Mouse (Mus musculus): Measurements from ENCODE around the gene Cdca5. TPM values are rescaled to one million over a fixed set of nuclear protein-coding genes. Genes with fewer than 3 reads are reported as not detected.
"Not testable (repeated sequence)": the region's sequence is repeated elsewhere in the genome, so short reads cannot be mapped to it uniquely, and the experiment has no call there.

Cdca5 gene
- polyA plus RNA-seq, 1 experiment from 2014 or later: 50.8 TPM

DNA sequence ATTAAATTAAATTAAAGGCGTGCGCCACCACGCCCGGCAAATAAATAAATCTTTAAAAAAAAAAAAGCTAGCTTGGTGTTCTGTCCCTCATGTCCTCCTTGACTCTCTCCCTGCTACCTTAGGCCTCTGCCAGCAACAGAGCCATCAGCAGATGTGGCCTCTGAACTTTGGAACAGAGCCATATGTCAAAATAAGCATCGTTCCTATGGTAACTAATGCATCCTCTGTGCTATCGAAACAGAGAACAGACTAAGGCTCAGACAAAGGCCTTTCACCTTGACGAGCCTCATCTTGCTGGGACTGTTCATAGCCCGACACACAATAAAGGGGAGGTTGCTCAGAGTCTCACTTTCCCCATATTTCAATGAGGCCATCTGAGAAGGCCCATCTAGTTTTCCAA, 38.5 kb downstream of the Cdca5 start:
- no peak overlapping the region for H3K4me3 ChIP-seq (ENCODE audit: low read depth, low read length)
- H3K4me1 ChIP-seq (replicated peaks; ENCODE audit: control insufficient read depth, insufficient read depth, low read length): peaks cover 3% of the 10 kb centered on the region
- 85% methylated on average over 8 of the region's 8 CpGs for whole genome bisulfite sequencing
- no peak for ATAC-seq (replicated peaks; ENCODE audit: low FRiP score)
- no peak overlapping the region for H3K4me2 ChIP-seq
- H3K9me3 ChIP-seq (ENCODE audit: control insufficient read depth, low read length): no peaks in the 10 kb centered on the region; the same call in 1 of the 2 replicates
- H3K27me3 ChIP-seq (replicated peaks; ENCODE audit: control insufficient read depth, insufficient read depth, low read length): no peaks in the 10 kb centered on the region
- DNase-seq (ENCODE audit: low spot score): no peak
- peaks cover 4% of the 10 kb centered on the region; the same call in 1 of the 2 replicates for H3K36me3 ChIP-seq (ENCODE audit: control insufficient read depth, insufficient read depth, low read length)
- 0 out of 2 replicates have a peak overlapping the region, but pooled peaks have one; percentile 5 for H3K27ac ChIP-seq (ENCODE audit: low read depth, low read length)
- H3K9ac ChIP-seq (ENCODE audit: low read depth, low read length): no peak overlapping the region

- Histone ChIP-seq H3K4me3 (ENCODE audit: low read depth, low read length) (no peak overlapping the region), H3K36me3 (ENCODE audit: control insufficient read depth, insufficient read depth, low read length) (peaks cover 4% of the 10 kb centered on the region; the same call in 1 of the 2 replicates), H3K9ac (ENCODE audit: low read depth, low read length) (no peak overlapping the region), H3K9me3 (ENCODE audit: control insufficient read depth, low read length) (no peaks in the 10 kb centered on the region; the same call in 1 of the 2 replicates), H3K27ac (ENCODE audit: low read depth, low read length) (no peak overlapping the region), H3K27me3 (replicated peaks; ENCODE audit: control insufficient read depth, insufficient read depth, low read length) (no peaks in the 10 kb centered on the region), H3K4me2 (no peak overlapping the region), H3K4me1 (replicated peaks; ENCODE audit: control insufficient read depth, insufficient read depth, low read length) (no peaks in the 10 kb centered on the region; the same call in none of the 2 replicates)
- DNase-seq (ENCODE audit: low spot score) (no peak), ATAC-seq (replicated peaks; ENCODE audit: low FRiP score) (no peak)
- WGBS: 79% methylated on average over 2 of the region's 2 CpGs
Measured at GRCm38 (mm10) chr19:6124898-6125297, 40.1 kb downstream of the Cdca5 start.

DNA sequence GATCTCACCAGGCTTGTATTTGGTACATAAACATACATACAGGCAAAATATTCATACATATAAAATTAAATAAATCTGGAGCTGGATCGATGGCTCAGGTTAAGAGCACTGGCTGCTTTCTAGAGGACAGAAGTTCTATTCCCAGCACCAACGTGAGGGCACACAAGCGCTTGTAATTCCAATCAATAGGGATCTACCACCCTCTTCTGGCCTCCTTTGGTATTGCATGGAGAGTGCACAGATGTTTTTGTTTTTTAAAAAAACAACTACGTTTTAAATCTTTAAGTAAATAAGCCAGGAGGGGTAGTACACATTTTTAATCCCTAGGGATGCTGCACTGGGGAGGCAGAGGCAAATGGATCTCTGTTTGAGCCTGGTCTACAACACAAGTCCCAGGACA, 41.5 kb downstream of the Cdca5 start:
- Histone ChIP-seq H3K36me3 (ENCODE audit: control insufficient read depth, insufficient read depth, low read length) (peaks cover 4% of the 10 kb centered on the region; the same call in 1 of the 2 replicates), H3K27ac (ENCODE audit: low read depth, low read length) (no peak overlapping the region), H3K4me3 (ENCODE audit: low read depth, low read length) (no peak overlapping the region), H3K4me1 (replicated peaks; ENCODE audit: control insufficient read depth, insufficient read depth, low read length) (peaks cover 5% of the 10 kb centered on the region), H3K27me3 (replicated peaks; ENCODE audit: control insufficient read depth, insufficient read depth, low read length) (no peaks in the 10 kb centered on the region), H3K9ac (ENCODE audit: low read depth, low read length) (no peak overlapping the region), H3K9me3 (ENCODE audit: control insufficient read depth, low read length) (no peaks in the 10 kb centered on the region; the same call in 1 of the 2 replicates), H3K4me2 (peak overlapping the region; percentile 66)
- DNase-seq (ENCODE audit: low spot score) (no peak), ATAC-seq (replicated peaks; ENCODE audit: low FRiP score) (no peak)
- WGBS: 19% methylated on average over 4 of the region's 4 CpGs

- peaks cover 9% of the 10 kb centered on the region for H3K4me1 ChIP-seq (replicated peaks; ENCODE audit: control insufficient read depth, insufficient read depth, low read length)
- H3K4me3 ChIP-seq (ENCODE audit: low read depth, low read length): peak overlapping the region; percentile 56
- DNase-seq (ENCODE audit: low spot score): no peak
- no peaks in the 10 kb centered on the region for H3K27me3 ChIP-seq (replicated peaks; ENCODE audit: control insufficient read depth, insufficient read depth, low read length)
- 69% methylated on average over 10 of the region's 10 CpGs for WGBS
- H3K9me3 ChIP-seq (ENCODE audit: control insufficient read depth, low read length): no peaks in the 10 kb centered on the region; the same call in 1 of the 2 replicates
- H3K4me2 ChIP-seq: peak overlapping the region; percentile 66
- ATAC-seq (replicated peaks; ENCODE audit: low FRiP score): no peak
- peak overlapping the region; percentile 71 for H3K9ac ChIP-seq (ENCODE audit: low read depth, low read length)
- peaks cover 4% of the 10 kb centered on the region; the same call in 1 of the 2 replicates for H3K36me3 ChIP-seq (ENCODE audit: control insufficient read depth, insufficient read depth, low read length)
- peak overlapping the region; percentile 86; the same call in 1 of the 2 replicates for H3K27ac ChIP-seq (ENCODE audit: low read depth, low read length)
Measured at GRCm38 (mm10) chr19:6126789-6127580, 42.2 kb downstream of the Cdca5 start.

- no peaks in the 10 kb centered on the region; the same call in 1 of the 2 replicates for H3K9me3 ChIP-seq (ENCODE audit: control insufficient read depth, low read length)
- H3K9ac ChIP-seq (ENCODE audit: low read depth, low read length): peak within 1 kb of the TSS; percentile 71
- peaks cover 15% of the 10 kb centered on the region for H3K4me1 ChIP-seq (replicated peaks; ENCODE audit: control insufficient read depth, insufficient read depth, low read length)
- H3K36me3 ChIP-seq (ENCODE audit: control insufficient read depth, insufficient read depth, low read length): peaks cover 4% of the 10 kb centered on the region; the same call in 1 of the 2 replicates
- peak; percentile 92 for DNase-seq (ENCODE audit: low spot score)
- H3K4me2 ChIP-seq: peak within 1 kb of the TSS; percentile 66
- no peaks in the 10 kb centered on the region for H3K27me3 ChIP-seq (replicated peaks; ENCODE audit: control insufficient read depth, insufficient read depth, low read length)
- peak within 1 kb of the TSS; percentile 56 for H3K4me3 ChIP-seq (ENCODE audit: low read depth, low read length)
- peak within 1 kb of the TSS; percentile 86 for H3K27ac ChIP-seq (ENCODE audit: low read depth, low read length)
- WGBS: under 1% methylated on average over 32 of the region's 32 CpGs
- ATAC-seq (replicated peaks; ENCODE audit: low FRiP score): peak; percentile 85
Measured at GRCm38 (mm10) chr19:6127760-6128341, 43.1 kb downstream of the Cdca5 start, which contains the start of gene Snx15. TSS of gene Snx15 (minus strand) at chr19:6128304.

DNA sequence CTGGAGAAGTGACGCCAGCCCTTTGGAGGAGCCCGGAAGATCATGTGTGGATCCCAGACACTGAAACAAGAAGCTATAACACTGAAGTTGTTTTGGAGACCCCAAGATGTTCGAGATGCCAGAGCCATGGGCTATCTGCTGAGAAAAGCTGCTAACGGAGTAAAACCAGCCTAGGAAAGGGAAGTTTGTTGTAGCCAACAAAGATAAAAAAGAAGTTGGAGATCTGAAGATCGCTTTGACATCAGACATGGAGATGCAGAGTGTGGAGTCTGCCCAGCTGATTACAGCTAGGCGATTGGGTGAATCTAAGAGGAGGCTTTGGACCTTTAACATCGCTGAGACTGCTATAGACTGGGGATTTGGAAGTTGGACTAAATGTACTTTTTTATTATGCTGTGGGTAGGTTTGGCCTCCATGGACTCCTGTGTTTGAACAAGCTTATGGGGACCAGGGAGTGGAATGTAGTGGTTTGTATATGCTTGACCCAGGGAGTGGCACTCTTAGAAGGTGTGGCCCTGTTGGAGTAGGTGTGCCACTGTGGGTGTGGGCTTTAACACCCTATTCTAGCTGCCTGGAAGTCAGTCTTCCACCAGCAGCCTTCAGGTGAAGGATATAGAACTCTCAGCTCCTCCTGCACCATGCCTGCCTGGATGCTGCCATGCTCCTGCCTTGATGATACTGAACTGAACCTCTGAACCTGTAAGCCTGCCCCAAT, 45.8 kb downstream of the Cdca5 start:
- H3K27me3 ChIP-seq (replicated peaks; ENCODE audit: control insufficient read depth, insufficient read depth, low read length); H3K4me3 ChIP-seq (ENCODE audit: low read depth, low read length); ATAC-seq (replicated peaks; ENCODE audit: low FRiP score); H3K9me3 ChIP-seq (ENCODE audit: control insufficient read depth, low read length); H3K9ac ChIP-seq (ENCODE audit: low read depth, low read length); H3K27ac ChIP-seq (ENCODE audit: low read depth, low read length); DNase-seq (ENCODE audit: low spot score); H3K36me3 ChIP-seq (ENCODE audit: control insufficient read depth, insufficient read depth, low read length); H3K4me2 ChIP-seq: not testable (repeated sequence)
- 70% methylated on average over 7 of the region's 7 CpGs for WGBS
- H3K4me1 ChIP-seq (replicated peaks; ENCODE audit: control insufficient read depth, insufficient read depth, low read length): peaks cover 26% of the 10 kb centered on the region

DNA sequence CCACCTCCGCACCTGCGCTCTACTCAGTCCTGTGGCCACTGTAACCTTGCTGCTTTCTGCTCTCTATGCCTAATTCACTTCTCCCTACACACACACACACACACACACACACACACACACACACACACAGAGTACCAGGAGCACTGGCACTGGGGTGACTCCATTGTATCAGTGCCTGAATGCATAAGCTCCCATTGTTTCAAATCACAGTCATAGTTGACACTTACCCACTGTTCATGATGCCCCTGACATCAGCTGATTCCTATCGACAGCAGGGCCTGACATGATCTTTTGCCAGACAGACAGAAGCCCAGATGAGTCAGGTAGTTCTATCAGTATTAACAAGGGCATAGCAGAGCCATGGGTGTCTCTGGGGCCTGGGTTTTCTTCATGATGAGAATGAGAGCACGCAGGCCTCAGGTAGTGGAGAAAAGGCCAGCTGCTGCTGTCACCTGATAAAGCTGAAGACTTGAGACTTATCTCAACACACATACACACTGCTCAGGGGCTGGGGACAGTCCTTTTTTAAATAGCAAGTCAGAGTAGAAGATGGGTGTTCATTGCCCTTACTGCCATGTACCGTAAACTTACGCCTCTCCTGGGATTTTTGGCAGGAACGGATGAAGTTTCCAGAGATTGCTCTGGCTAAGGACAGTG, 47.5 kb downstream of the Cdca5 start:
- no peaks in the 10 kb centered on the region for H3K27me3 ChIP-seq (replicated peaks; ENCODE audit: control insufficient read depth, insufficient read depth, low read length)
- WGBS: 65% methylated on average over 7 of the region's 7 CpGs
- peak overlapping the region; percentile 17; the same call in 1 of the 2 replicates for H3K4me3 ChIP-seq (ENCODE audit: low read depth, low read length)
- H3K4me1 ChIP-seq (replicated peaks; ENCODE audit: control insufficient read depth, insufficient read depth, low read length): peaks cover 26% of the 10 kb centered on the region
- H3K27ac ChIP-seq (ENCODE audit: low read depth, low read length): peak overlapping the region; percentile 88
- peak overlapping the region; percentile 53; the same call in 1 of the 2 replicates for H3K9ac ChIP-seq (ENCODE audit: low read depth, low read length)
- ATAC-seq (replicated peaks; ENCODE audit: low FRiP score) (peak; percentile 84), DNase-seq (ENCODE audit: low spot score) (no peak)
- no peaks in the 10 kb centered on the region for H3K9me3 ChIP-seq (ENCODE audit: control insufficient read depth, low read length)
- peaks cover 6% of the 10 kb centered on the region; the same call in 1 of the 2 replicates for H3K36me3 ChIP-seq (ENCODE audit: control insufficient read depth, insufficient read depth, low read length)
- H3K4me2 ChIP-seq: peak overlapping the region; percentile 64

DNA sequence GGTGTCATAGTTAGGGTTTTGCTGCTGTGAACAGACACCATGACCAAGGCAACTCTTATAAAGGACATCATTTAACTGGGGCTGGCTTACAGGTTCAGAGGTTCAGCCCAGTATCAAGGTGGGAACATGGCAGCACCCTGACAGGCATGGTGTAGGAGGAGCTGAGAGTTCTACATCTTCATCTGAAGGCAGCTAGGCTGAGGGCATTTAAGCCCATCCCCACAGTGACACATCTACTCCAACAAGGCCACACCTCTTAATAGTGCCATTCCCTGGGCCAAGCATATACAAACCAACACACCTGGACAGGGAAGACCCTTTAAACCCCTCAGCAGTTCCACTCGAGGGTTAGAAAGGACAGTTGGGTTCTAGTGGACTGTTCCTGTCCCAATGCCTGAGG, 48.4 kb downstream of the Cdca5 start:
- not testable (repeated sequence) for H3K27me3 ChIP-seq (replicated peaks; ENCODE audit: control insufficient read depth, insufficient read depth, low read length); H3K36me3 ChIP-seq (ENCODE audit: control insufficient read depth, insufficient read depth, low read length); ATAC-seq (replicated peaks; ENCODE audit: low FRiP score); DNase-seq (ENCODE audit: low spot score); H3K9me3 ChIP-seq (ENCODE audit: control insufficient read depth, low read length); H3K4me3 ChIP-seq (ENCODE audit: low read depth, low read length)
- Histone ChIP-seq H3K27ac (ENCODE audit: low read depth, low read length) (peak overlapping the region; percentile 88), H3K4me1 (replicated peaks; ENCODE audit: control insufficient read depth, insufficient read depth, low read length) (peaks cover 26% of the 10 kb centered on the region), H3K9ac (ENCODE audit: low read depth, low read length) (0 out of 2 replicates have a peak overlapping the region, but pooled peaks have one; percentile 34), H3K4me2 (peak overlapping the region; percentile 64)
- 60% methylated on average over 1 of the region's 1 CpGs for WGBS

All from liver, embryonic 11.5 days (tissue).